Mouse (Mus musculus) CH12.LX (cell line): Measurements from ENCODE around the gene Cox18. TPM values are rescaled to one million over a fixed set of nuclear protein-coding genes. Genes with fewer than 3 reads are reported as not detected.

Source experiments
- DNase-seq: peaks from one replicate; pipeline ENCODE4 v3.0.0-alpha.2; 2013; ENCODE audit errors: extremely low read depth
- H3K27ac ChIP-seq: 2 replicates; pipeline ENCODE4 v1.5.1; 2012; ENCODE audit warnings: low read depth, mild to moderate bottlenecking, control low read depth, moderate library complexity; ENCODE audit not compliant: insufficient read depth
- H3K27me3 ChIP-seq: replicated peaks from 2 replicates; pipeline ENCODE3; 2012; ENCODE audit warnings: inconsistent platforms
- H3K36me3 ChIP-seq, 2 experiments: replicated peaks in 1 of 2; 2 replicates each; pipeline versions ENCODE3 to v1.6.1; 2012; ENCODE audit warnings: inconsistent platforms in 1 of 2, low read length in 1 of 2, mild to moderate bottlenecking in 1 of 2, mixed read lengths in 1 of 2, moderate library complexity in 1 of 2; ENCODE audit not compliant: control insufficient read depth in 1 of 2, insufficient read depth in 1 of 2
- H3K4me1 ChIP-seq, 2 experiments: 2 replicates each; pipeline ENCODE4 v1.6.1; 2012; ENCODE audit warnings: inconsistent platforms in 1 of 2, moderate library complexity in 1 of 2; ENCODE audit not compliant: insufficient read depth in 2 of 2, control insufficient read depth in 1 of 2
- H3K4me2 ChIP-seq: 2 replicates; pipeline ENCODE4 v1.6.1; 2012; ENCODE audit warnings: low read depth, mild to moderate bottlenecking, control low read depth; ENCODE audit not compliant: poor library complexity, insufficient read depth, severe bottlenecking
- H3K4me3 ChIP-seq, 3 experiments: fragments of 150-350 bp in 1 of 3; sonication (generic) in 1 of 3; replicated peaks in 1 of 3; 2 replicates each; pipeline versions ENCODE3 to v1.5.1; 2011 to 2012; ENCODE audit warnings: low read depth in 2 of 3, low read length in 2 of 3, mild to moderate bottlenecking in 2 of 3, moderate library complexity in 2 of 3, control low read depth in 1 of 3, improper control_type of control experiment in 1 of 3, inconsistent platforms in 1 of 3, mixed read lengths in 1 of 3; ENCODE audit not compliant: poor library complexity in 1 of 3
- H3K79me2 ChIP-seq: replicated peaks from 2 replicates; pipeline ENCODE4 v1.6.1; 2012; ENCODE audit warnings: mild to moderate bottlenecking, moderate library complexity; ENCODE audit not compliant: control insufficient read depth, poor library complexity, insufficient read depth, severe bottlenecking; ENCODE audit errors: extremely low read depth
- H3K9ac ChIP-seq: 2 replicates; pipeline ENCODE4 v1.6.1; 2012; ENCODE audit warnings: low read depth, mild to moderate bottlenecking, control low read depth, moderate library complexity; ENCODE audit not compliant: insufficient read depth
- H3K9me3 ChIP-seq: replicated peaks from 2 replicates; pipeline ENCODE3; 2012; ENCODE audit warnings: low read length, inconsistent platforms, mixed read lengths
- BHLHE40 ChIP-seq: IDR thresholded peaks from 2 replicates; pipeline ENCODE4 v1.6.1; 2011; ENCODE audit warnings: mild to moderate bottlenecking, low read depth, low read length, improper control_type of control experiment
- CTCF ChIP-seq, 2 experiments: IDR thresholded peaks in 1 of 2; conservative IDR thresholded peaks in 1 of 2; 2 replicates each; pipeline ENCODE4 v1.5.1; 2011 to 2012; ENCODE audit warnings: low read depth in 2 of 2, low read length in 2 of 2, improper control_type of control experiment in 1 of 2, inconsistent platforms in 1 of 2, mild to moderate bottlenecking in 1 of 2, moderate library complexity in 1 of 2
- ELF1 ChIP-seq: IDR thresholded peaks from 2 replicates; pipeline ENCODE4 v1.6.1; 2014; ENCODE audit warnings: low read depth, mild to moderate bottlenecking, inconsistent platforms, low read length, improper control_type of control experiment
- JUN ChIP-seq: IDR thresholded peaks from 2 replicates; pipeline ENCODE4 v1.6.1; 2011; ENCODE audit warnings: low read depth, mild to moderate bottlenecking, low read length, improper control_type of control experiment, moderate library complexity; ENCODE audit not compliant: insufficient read depth
- KAT2A ChIP-seq: IDR thresholded peaks from 2 replicates; pipeline ENCODE4 v1.6.1; 2012; ENCODE audit warnings: low read length, improper control_type of control experiment, inconsistent platforms; ENCODE audit not compliant: insufficient replicate concordance
- MAFK ChIP-seq: IDR thresholded peaks from 2 replicates; pipeline ENCODE4 v1.6.1; 2011; ENCODE audit warnings: low read length, improper control_type of control experiment; ENCODE audit not compliant: insufficient replicate concordance
- NELFE ChIP-seq: IDR thresholded peaks from 2 replicates; pipeline ENCODE4 v1.6.1; 2011; ENCODE audit warnings: low read depth, low read length, improper control_type of control experiment
- NRF1 ChIP-seq: IDR thresholded peaks from 2 replicates; pipeline ENCODE4 v1.6.1; 2014; ENCODE audit warnings: low read depth, mild to moderate bottlenecking, inconsistent platforms, low read length, improper control_type of control experiment, moderate library complexity
- POLR2A ChIP-seq: IDR thresholded peaks from 2 replicates; pipeline ENCODE4 v1.6.1; 2011; ENCODE audit warnings: low read depth, mild to moderate bottlenecking, improper control_type of control experiment, low read length
- POLR2AphosphoS2 ChIP-seq: IDR thresholded peaks from 2 replicates; pipeline ENCODE4 v1.6.1; 2011; ENCODE audit warnings: low read depth, low read length, improper control_type of control experiment
- RCOR1 ChIP-seq: conservative IDR thresholded peaks from 2 replicates; pipeline ENCODE4 v1.6.1; 2012; ENCODE audit warnings: low read depth, mild to moderate bottlenecking, inconsistent platforms, low read length, improper control_type of control experiment
- TBP ChIP-seq: conservative IDR thresholded peaks from 2 replicates; pipeline ENCODE4 v1.6.1; 2011; ENCODE audit warnings: low read depth, low read length, improper control_type of control experiment
- TCF12 ChIP-seq: IDR thresholded peaks from 2 replicates; pipeline ENCODE4 v1.6.1; 2014; ENCODE audit warnings: low read depth, mild to moderate bottlenecking, inconsistent platforms, low read length, improper control_type of control experiment
- UBTF ChIP-seq: IDR thresholded peaks from 2 replicates; pipeline ENCODE4 v1.6.1; 2012; ENCODE audit warnings: low read depth, mild to moderate bottlenecking, inconsistent platforms, low read length, improper control_type of control experiment, moderate library complexity
- USF1 ChIP-seq: IDR thresholded peaks from 2 replicates; pipeline ENCODE4 v1.6.1; 2014; ENCODE audit warnings: low read depth, mild to moderate bottlenecking, inconsistent platforms, low read length, improper control_type of control experiment
- ZC3H11A ChIP-seq: IDR thresholded peaks from 2 replicates; pipeline ENCODE4 v1.6.1; 2012; ENCODE audit warnings: low read depth, mild to moderate bottlenecking, inconsistent platforms, low read length, improper control_type of control experiment
- ZKSCAN1 ChIP-seq: IDR thresholded peaks from 2 replicates; pipeline ENCODE4 v1.6.1; 2012; ENCODE audit warnings: low read depth, inconsistent platforms, low read length, improper control_type of control experiment, borderline replicate concordance
- dilution Hi-C: fragments of 300-500 bp; cut with MboI; formaldehyde crosslinking; loops from 2 replicates; pipeline ENCODE4 v1.14.3; 2020; ENCODE audit warnings: low sequenced_read_pairs; ENCODE audit not compliant: extremely low pct_unique_long_range_greater_than_20kb, extremely low pct_ligation_motif_present
- in situ Hi-C: fragments of 300-500 bp; cut with MboI; formaldehyde crosslinking; loops from 3 replicates; pipeline ENCODE4 v1.14.3; 2019; ENCODE audit warnings: low sequenced_read_pairs, low pct_ligation_motif_present, low pct_unique_long_range_greater_than_20kb, mixed read lengths
- polyA plus RNA-seq: library from polyadenylated mRNA; unstranded; fragments of >175 nt; gene quantifications from 2 replicates; pipeline ENCODE4 v1.2.1, GENCODE M21; 2012; ENCODE audit warnings: low read depth; ENCODE audit not compliant: insufficient read length
- total RNA-seq, 2 experiments: library from RNA; depleted of rRNA; stranded (reverse); fragments of 300-350 nt in 1 of 2; fragments of >200 nt in 1 of 2; gene quantifications; 2 replicates each; pipeline ENCODE4 v1.2.3; 2012 to 2014

Cox18 gene
- total and polyA plus RNA-seq, 3 experiments: 23.7 to 42.0 (median 40.8) TPM

DNA sequence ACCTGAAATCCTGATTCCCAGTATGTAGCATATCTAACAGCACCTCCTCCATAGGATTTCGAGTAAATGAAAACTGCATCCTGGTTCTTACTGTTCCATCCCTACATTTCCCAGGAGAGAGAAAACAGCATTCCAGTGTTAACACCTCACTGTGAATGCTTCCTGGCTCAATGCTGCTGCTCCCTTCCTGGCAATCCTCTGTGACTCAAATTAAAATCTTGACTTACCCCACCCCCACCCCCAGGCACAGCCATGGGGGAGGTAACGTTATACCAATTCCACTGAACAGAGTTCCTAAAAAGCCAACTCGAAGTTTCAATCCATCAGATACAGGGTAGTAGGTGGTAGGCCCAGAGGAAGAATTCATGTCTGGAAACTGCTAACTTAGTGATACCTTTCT is 864 bp downstream of the Cox18 start:
- Histone ChIP-seq H3K9me3 (no peaks in the 10 kb centered on the region), H3K4me3 (peak overlapping the region; percentile 67 to 95 (median 82)), H3K4me1 (peaks cover 0 to 19% of the 10 kb centered on the region in 2 experiments; a peak in 2 of 4 replicates), H3K4me2 (peak overlapping the region; percentile 96), H3K27ac (no peak overlapping the region), H3K79me2 (peaks cover 7% of the 10 kb centered on the region), H3K36me3 (peaks cover 36 to 65% of the 10 kb centered on the region in 2 experiments), H3K27me3 (no peaks in the 10 kb centered on the region), H3K9ac (peak overlapping the region; percentile 71)
- dilution Hi-C loops: no loop called here
- peak; percentile 37 for DNase-seq
- in situ Hi-C loops: loop anchor here (10.0 to 25.0 kb wide), 3 partner anchors 142 to 389 kb away; partner anchors contain the start of genes Afp, Ankrd17 and Gm9958
- no peak for TF ChIP-seq ELF1
- no peak for TF ChIP-seq NELFE
- TF ChIP-seq POLR2A: no peak
- TF ChIP-seq USF1: no peak
- no peak for TF ChIP-seq RCOR1
- no peak for TF ChIP-seq JUN
- TF ChIP-seq TBP: no peak

DNA sequence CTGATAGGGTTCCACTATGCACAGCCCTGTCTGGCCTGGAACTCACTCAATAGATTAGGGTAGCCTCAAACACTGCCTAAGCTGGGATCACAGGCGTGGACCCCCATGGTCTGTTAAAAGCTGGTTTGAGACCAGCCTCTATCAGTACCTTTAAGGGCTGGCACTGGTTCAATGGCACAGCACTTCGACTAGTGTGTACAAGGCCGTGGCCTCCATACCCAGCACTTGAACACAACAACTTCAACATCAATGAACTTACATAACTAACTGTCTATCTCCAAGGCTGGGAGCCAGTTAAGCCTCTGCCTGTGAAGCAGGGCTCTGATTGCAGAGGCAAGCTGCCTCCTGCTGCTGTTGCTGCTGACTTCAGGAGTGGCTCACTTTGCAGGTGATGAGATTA is 6.0 kb downstream of the Cox18 start:
- no peak overlapping the region for H3K9ac ChIP-seq
- in situ Hi-C loops (loop anchor here (25.0 kb wide), 2 partner anchors 270 to 395 kb away; partner anchors contain the start of gene Afp), dilution Hi-C loops (no loop called here)
- H3K9me3 ChIP-seq: no peaks in the 10 kb centered on the region
- no peak for TF ChIP-seq POLR2AphosphoS2
- TF ChIP-seq ZC3H11A: no peak
- no peak for TF ChIP-seq CTCF (conservative IDR thresholded peaks at IDR 0.05 in 1 of 2, IDR thresholded peaks at IDR 0.05 in 1 of 2; ENCODE audit: low read depth in 2 of 2, low read length in 2 of 2)
- TF ChIP-seq BHLHE40: no peak
- TF ChIP-seq NRF1: no peak
- no peak for TF ChIP-seq ZKSCAN1
- TF ChIP-seq KAT2A: no peak
- TF ChIP-seq TCF12: no peak
- no peak for TF ChIP-seq UBTF
- TF ChIP-seq MAFK: no peak
- H3K4me2 ChIP-seq: no peak overlapping the region
- no peak overlapping the region for H3K27ac ChIP-seq
- no peak for DNase-seq
- H3K27me3 ChIP-seq: no peaks in the 10 kb centered on the region
- H3K4me3 ChIP-seq: no peak overlapping the region
- H3K4me1 ChIP-seq: peaks cover 0 to 12% of the 10 kb centered on the region in 2 experiments; a peak in 2 of 4 replicates
- H3K79me2 ChIP-seq: peaks cover 1% of the 10 kb centered on the region; the same call in 1 of the 2 replicates
- peaks cover 58 to 87% of the 10 kb centered on the region in 2 experiments for H3K36me3 ChIP-seq
